Mouse (Mus musculus) bone marrow, adult 2 months (tissue): Measurements from ENCODE around the gene Polh. TPM values are rescaled to one million over a fixed set of nuclear protein-coding genes. Genes with fewer than 3 reads are reported as not detected.
A peak's percentile ranks its signal among the peaks of the same experiment; 100 is the strongest.

ENCODE experiments used
- H3K27ac ChIP-seq: fragments of 200-500 bp; 2 replicates; pipeline ENCODE4 v1.5.1; 2012; ENCODE audit warnings: low read depth, mild to moderate bottlenecking, control low read depth, inconsistent platforms, low read length; ENCODE audit not compliant: control insufficient read depth, poor library complexity, insufficient read depth
- H3K4me1 ChIP-seq: fragments of 200-500 bp; 2 replicates; pipeline ENCODE4 v1.6.1; 2011; ENCODE audit warnings: low read length; ENCODE audit not compliant: control insufficient read depth, insufficient read depth
- H3K4me3 ChIP-seq: fragments of 200-500 bp; replicated peaks from 2 replicates; pipeline ENCODE3; 2011; ENCODE audit warnings: mild to moderate bottlenecking, low read depth, low read length, control low read depth; ENCODE audit not compliant: control insufficient read depth
- CTCF ChIP-seq: fragments of 200-500 bp; IDR thresholded peaks from 2 replicates; pipeline ENCODE4 v1.5.1; 2011; ENCODE audit warnings: low read length, control low read depth; ENCODE audit not compliant: control insufficient read depth, insufficient read depth
- POLR2A ChIP-seq: fragments of 200-500 bp; IDR thresholded peaks from 2 replicates; pipeline ENCODE4 v1.6.1; 2011; ENCODE audit warnings: low read depth, mild to moderate bottlenecking, control low read depth, low read length, borderline replicate concordance; ENCODE audit not compliant: control insufficient read depth
- WGBS: fragments of 180-500 bp; shearing (Covaris S2); methylation state at CpG from one replicate; pipeline ENCODE4 v1.1.7; 2018; 5-methylcytosine and 5-hydroxymethylcytosine counted together
- polyA plus RNA-seq: library from polyadenylated mRNA; stranded (reverse); fragments of >200 nt; gene quantifications from 2 replicates; pipeline ENCODE4 v1.2.4, GENCODE M21; 2011; ENCODE audit warnings: low replicate concordance; ENCODE audit not compliant: missing spikeins, insufficient read depth, insufficient read length

The Polh gene
- polyA plus RNA-seq, 1 experiment, result 17.3 TPM

- TF ChIP-seq POLR2A (no peak), CTCF (no peak)
- peak overlapping the region; percentile 94 for H3K4me3 ChIP-seq
- H3K4me1 ChIP-seq, result peaks cover 1% of the 10 kb centered on the region; the same call in 1 of the 2 replicates
- H3K27ac ChIP-seq, result peak overlapping the region; percentile 67
- WGBS, result 0% methylated on average over 20 of the region's 20 CpGs
These were observed 633 bp upstream of the Polh start for GRCm38 (mm10) chr17:46203078-46203477.

- H3K4me1 ChIP-seq, result peaks cover 1% of the 10 kb centered on the region; the same call in 1 of the 2 replicates
- no peak for TF ChIP-seq POLR2A
- no peak for TF ChIP-seq CTCF
- peak overlapping the region; percentile 54 for H3K4me3 ChIP-seq
- 54% methylated on average over 6 of the region's 6 CpGs for WGBS
- no peak overlapping the region for H3K27ac ChIP-seq
These were observed 1.3 kb downstream of the Polh start for GRCm38 (mm10) chr17:46201151-46201550.

- Histone ChIP-seq H3K4me1 (no peaks in the 10 kb centered on the region), H3K27ac (no peak overlapping the region), H3K4me3 (no peak overlapping the region)
- TF ChIP-seq CTCF, result no peak
- TF ChIP-seq POLR2A, result no peak
- WGBS, result 95% methylated on average over 2 of the region's 2 CpGs
These were observed 13.6 kb downstream of the Polh start for GRCm38 (mm10) chr17:46188829-46189228.

GRCm38 (mm10) chr17:46182273-46182672 is 20.2 kb downstream of the Polh start:
- WGBS, result 89% methylated on average over 4 of the region's 4 CpGs
- H3K4me1 ChIP-seq, result no peaks in the 10 kb centered on the region
- no peak overlapping the region for H3K4me3 ChIP-seq
- H3K27ac ChIP-seq, result no peak overlapping the region
- no peak for TF ChIP-seq CTCF
- no peak for TF ChIP-seq POLR2A

- TF ChIP-seq CTCF (peak; percentile 66), POLR2A (no peak)
- H3K4me1 ChIP-seq, result no peaks in the 10 kb centered on the region
- H3K27ac ChIP-seq, result no peak overlapping the region
- WGBS, result 77% methylated on average over 3 of the region's 3 CpGs
- H3K4me3 ChIP-seq, result no peak overlapping the region
These were observed 31.9 kb downstream of the Polh start for GRCm38 (mm10) chr17:46170538-46170937.

- TF ChIP-seq POLR2A (no peak), CTCF (no peak)
- H3K4me3 ChIP-seq, result no peak overlapping the region
- 93% methylated on average over 5 of the region's 5 CpGs for WGBS
- no peaks in the 10 kb centered on the region for H3K4me1 ChIP-seq
- no peak overlapping the region for H3K27ac ChIP-seq
These were observed 33.7 kb downstream of the Polh start for GRCm38 (mm10) chr17:46168768-46169167.

GRCm38 (mm10) chr17:46168318-46168717 is 34.1 kb downstream of the Polh start:
- WGBS, result 44% methylated on average over 5 of the region's 5 CpGs

GRCm38 (mm10) chr17:46167014-46167413 is 35.4 kb downstream of the Polh start:
- H3K27ac ChIP-seq, result no peak overlapping the region
- H3K4me1 ChIP-seq, result peaks cover 1% of the 10 kb centered on the region; the same call in 1 of the 2 replicates
- TF ChIP-seq POLR2A (no peak), CTCF (peak; percentile 53; the same call in 1 of the 2 replicates)
- 87% methylated on average over 11 of the region's 11 CpGs for WGBS
- no peak overlapping the region for H3K4me3 ChIP-seq

More at GRCm38 (mm10) chr17:46168318-46168717, 34.1 kb downstream of the Polh start:
- Histone ChIP-seq H3K27ac (no peak overlapping the region), H3K4me3 (no peak overlapping the region), H3K4me1 (peaks cover 1% of the 10 kb centered on the region; the same call in 1 of the 2 replicates)
- TF ChIP-seq POLR2A (no peak), CTCF (no peak)

GRCm38 (mm10) chr17:46166270-46166669 is 36.2 kb downstream of the Polh start:
- 95% methylated on average over 5 of the region's 5 CpGs for WGBS
- no peak overlapping the region for H3K4me3 ChIP-seq
- no peak overlapping the region for H3K27ac ChIP-seq
- TF ChIP-seq CTCF (no peak), POLR2A (no peak)
- peaks cover 1% of the 10 kb centered on the region; the same call in 1 of the 2 replicates for H3K4me1 ChIP-seq
